Mouse (Mus musculus) limb, embryonic 11.5 days (tissue): Measurements from ENCODE around the gene Abcc10. TPM values are rescaled to one million over a fixed set of nuclear protein-coding genes. Genes with fewer than 3 reads are reported as not detected.

Experiments used
- ATAC-seq: fragments of 200-750 bp; cut with Nextera tagmentation; 2 replicates; pipeline ENCODE4 v1.8.0; 2017; ENCODE audit warnings: low read depth; ENCODE audit not compliant: insufficient number of reproducible peaks, low FRiP score, low TSS enrichment
- DNase-seq: peaks from one replicate; pipeline ENCODE4 v3.0.0-alpha.2; 2015; ENCODE audit warnings: low spot score
- H3K27ac ChIP-seq: fragments of 300-500 bp; sonication (generic); replicated peaks from 2 replicates; pipeline ENCODE4 v1.5.1; 2014; ENCODE audit warnings: low read depth, mild to moderate bottlenecking, low read length
- H3K27me3 ChIP-seq: fragments of 300-500 bp; sonication (generic); 2 replicates; pipeline ENCODE4 v1.6.1; 2014; ENCODE audit warnings: mild to moderate bottlenecking, low read length, mixed read lengths; ENCODE audit not compliant: control insufficient read depth, insufficient read depth
- H3K36me3 ChIP-seq: fragments of 300-500 bp; sonication (generic); 2 replicates; pipeline ENCODE4 v1.6.1; 2014; ENCODE audit warnings: mild to moderate bottlenecking, low read length, moderate library complexity, mixed read lengths; ENCODE audit not compliant: control insufficient read depth, insufficient read depth
- H3K4me1 ChIP-seq: fragments of 300-500 bp; sonication (generic); 2 replicates; pipeline ENCODE4 v1.6.1; 2014; ENCODE audit warnings: low read length, mixed read lengths; ENCODE audit not compliant: control insufficient read depth, insufficient read depth
- H3K4me2 ChIP-seq: fragments of 300-500 bp; sonication (generic); 2 replicates; pipeline ENCODE4 v1.6.1; 2014; ENCODE audit warnings: low read depth, mild to moderate bottlenecking, moderate library complexity; ENCODE audit not compliant: severe bottlenecking
- H3K4me3 ChIP-seq: fragments of 300-500 bp; sonication (generic); 2 replicates; pipeline ENCODE4 v1.5.1; 2014; ENCODE audit warnings: low read depth, low read length
- H3K9ac ChIP-seq: fragments of 300-500 bp; sonication (generic); 2 replicates; pipeline ENCODE4 v1.6.1; 2014; ENCODE audit warnings: mild to moderate bottlenecking, low read length
- H3K9me3 ChIP-seq: fragments of 300-500 bp; sonication (generic); 2 replicates; pipeline ENCODE4 v1.6.1; 2016; ENCODE audit warnings: low read length; ENCODE audit not compliant: control insufficient read depth
- WGBS: fragments of 180-500 bp; shearing (Covaris S2); extraction: QIAGEN DNeasy Blood & Tissue Kit; methylation state at CpG from one replicate; pipeline ENCODE4 v1.1.7; 2014; 5-methylcytosine and 5-hydroxymethylcytosine counted together
- polyA plus RNA-seq: library from polyadenylated mRNA; unstranded; fragments of >200 nt; fragmentation: Nextera tagmentation; extraction: Ambion mirVana; gene quantifications from 2 replicates; pipeline ENCODE4 v1.2.1, GENCODE M21; 2014

Gene Abcc10
- polyA plus RNA-seq, 1 experiment from 2014 or later = 5.0 TPM

DNA sequence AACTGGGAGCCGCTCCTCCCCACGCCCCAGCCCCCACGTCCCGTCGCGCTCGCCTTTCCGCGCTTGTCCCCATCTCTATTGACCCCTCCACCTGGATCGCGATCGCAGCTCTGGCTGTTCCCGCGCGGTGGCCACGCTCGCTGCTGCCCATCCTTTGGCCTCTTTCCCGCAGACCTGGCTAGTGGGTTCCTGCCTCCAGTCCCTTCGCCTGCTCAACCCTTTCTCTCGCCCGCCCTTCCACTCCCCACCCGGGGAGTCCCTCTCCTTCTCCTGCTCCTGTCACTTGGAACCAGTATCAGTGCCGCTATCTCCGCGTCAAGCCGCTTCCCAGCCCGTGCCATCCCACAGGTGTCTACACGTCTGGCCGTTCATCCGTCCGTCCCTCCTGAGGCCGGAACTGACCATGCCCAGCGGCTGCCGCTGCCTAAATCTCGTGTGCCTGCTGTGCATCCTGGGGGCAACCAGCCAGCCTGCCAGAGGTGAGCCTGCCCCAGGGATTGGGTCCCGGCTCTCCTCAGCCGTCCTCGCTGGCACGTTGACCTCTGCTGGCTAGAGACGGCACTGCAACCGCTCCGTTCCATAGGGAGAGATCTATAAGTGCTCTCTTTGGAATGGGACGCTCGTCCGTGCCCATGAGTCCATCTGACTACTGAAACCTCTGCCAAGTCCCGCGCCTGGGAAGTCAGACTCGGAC is 29.8 kb downstream of the Abcc10 start:
- Histone ChIP-seq H3K36me3 (no peaks in the 10 kb centered on the region), H3K4me1 (peaks cover 9% of the 10 kb centered on the region; the same call in 1 of the 2 replicates), H3K9ac (peak overlapping the region; percentile 47), H3K4me3 (peak overlapping the region; percentile 57), H3K27me3 (peaks cover 42% of the 10 kb centered on the region), H3K27ac (no peak overlapping the region), H3K9me3 (no peaks in the 10 kb centered on the region), H3K4me2 (peak overlapping the region; percentile 100)
- DNase-seq (peak; percentile 96), ATAC-seq (peak; percentile 77)
- under 1% methylated on average over 48 of the region's 48 CpGs for WGBS

DNA sequence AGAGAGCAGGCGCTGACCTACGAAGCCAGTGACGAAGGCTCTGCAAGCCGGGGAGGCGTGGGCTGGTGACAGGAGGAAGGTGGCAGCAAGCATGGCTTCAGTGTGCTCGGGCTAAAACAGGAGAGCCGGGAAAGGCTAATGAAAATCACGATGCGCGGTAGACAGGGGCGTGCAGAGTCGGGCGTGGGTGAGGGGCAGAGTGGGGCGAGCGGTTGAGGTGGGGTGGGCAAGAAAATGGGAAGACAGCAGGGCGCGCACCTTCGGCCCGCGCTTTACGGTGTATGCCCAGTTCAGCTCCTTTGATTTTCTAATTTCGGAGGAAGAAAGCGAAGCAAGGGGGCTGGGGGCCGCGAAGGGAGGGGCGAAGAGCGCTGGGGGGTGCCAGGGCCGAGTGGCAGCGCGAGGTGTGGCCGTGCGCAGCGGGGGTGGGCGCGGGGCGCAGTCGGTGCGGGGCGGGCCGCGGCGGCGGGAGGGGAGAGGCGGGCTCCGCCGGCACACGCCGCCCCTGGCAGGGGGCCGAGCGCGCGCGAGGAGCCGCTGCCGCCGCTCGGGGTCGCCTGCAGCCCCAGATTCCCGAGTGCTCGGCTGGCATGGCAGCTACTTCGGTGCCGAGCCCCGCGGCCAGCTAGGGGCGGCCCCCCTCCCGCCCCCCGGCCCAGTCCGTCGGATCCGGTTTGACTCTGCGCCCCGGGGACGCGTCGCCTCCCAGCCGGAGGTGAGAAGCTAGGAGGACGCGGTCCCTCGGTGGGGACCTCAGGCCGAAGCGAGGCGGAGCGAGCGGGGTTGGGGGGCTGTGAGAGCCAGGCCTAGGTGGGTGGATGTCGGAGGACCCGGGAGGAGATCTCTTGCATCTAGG is 30.6 kb downstream of the Abcc10 start, which contains the start of gene Dlk2:
Gene Dlk2 (plus strand): TSS at position 58 of the 856 bp plus-strand sequence.
- Histone ChIP-seq H3K4me1 (peaks cover 9% of the 10 kb centered on the region; the same call in 1 of the 2 replicates), H3K9ac (peak within 1 kb of the TSS; percentile 47), H3K4me3 (peak within 1 kb of the TSS; percentile 57), H3K36me3 (no peaks in the 10 kb centered on the region), H3K9me3 (no peaks in the 10 kb centered on the region), H3K27ac (no peak within 1 kb of the TSS), H3K4me2 (peak within 1 kb of the TSS; percentile 100), H3K27me3 (peaks cover 43% of the 10 kb centered on the region)
- 1% methylated on average over 61 of the region's 86 CpGs for WGBS
- DNase-seq (peak; percentile 46), ATAC-seq (no peak)

DNA sequence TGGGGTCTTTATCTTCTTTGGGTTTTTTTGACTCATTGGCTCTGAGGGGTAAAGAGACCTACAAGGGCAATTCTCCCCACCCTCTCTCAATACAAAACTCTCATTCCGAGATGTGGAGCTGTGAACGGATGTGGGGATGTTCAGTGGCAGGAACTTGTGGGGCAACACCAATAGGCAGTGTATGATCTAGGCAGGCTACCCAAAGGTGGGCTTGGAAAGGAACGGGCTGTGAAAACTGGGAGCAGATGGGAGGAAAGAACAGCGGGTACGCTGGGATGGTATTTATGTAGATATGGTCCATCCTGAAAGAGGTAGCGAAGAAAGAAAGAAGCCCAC is 31.2 kb downstream of the Abcc10 start:
- Histone ChIP-seq H3K36me3 (no peaks in the 10 kb centered on the region), H3K27ac (no peak overlapping the region), H3K9ac (no peak overlapping the region), H3K27me3 (peaks cover 43% of the 10 kb centered on the region), H3K4me3 (peak overlapping the region; percentile 57), H3K4me2 (peak overlapping the region; percentile 100), H3K4me1 (peaks cover 9% of the 10 kb centered on the region; the same call in 1 of the 2 replicates), H3K9me3 (no peaks in the 10 kb centered on the region)
- ATAC-seq (no peak), DNase-seq (no peak)
- 10% methylated on average over 6 of the region's 6 CpGs for WGBS

DNA sequence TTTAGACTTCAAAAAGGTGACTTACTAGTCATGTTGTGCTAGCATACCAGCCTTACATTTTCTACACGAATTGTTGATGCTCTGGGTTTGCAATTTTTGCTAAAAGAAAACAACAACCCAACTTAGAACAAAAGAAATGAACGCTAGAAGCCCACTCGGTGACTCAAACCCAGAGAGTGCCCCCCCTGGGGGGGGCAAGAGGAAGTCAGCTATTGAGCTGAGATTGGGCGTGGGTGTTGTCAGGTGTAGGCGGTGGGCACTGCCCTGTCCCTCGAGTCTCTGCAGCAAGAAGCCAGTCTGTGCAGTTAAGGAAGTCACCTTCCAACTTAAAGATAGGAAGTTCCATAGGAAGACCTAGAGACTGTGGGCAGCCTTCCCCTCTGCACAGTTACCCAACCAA is 31.6 kb downstream of the Abcc10 start:
- H3K27ac ChIP-seq = no peak overlapping the region
- no peaks in the 10 kb centered on the region for H3K9me3 ChIP-seq
- H3K4me2 ChIP-seq = no peak overlapping the region
- H3K36me3 ChIP-seq = no peaks in the 10 kb centered on the region
- WGBS = 51% methylated on average over 6 of the region's 6 CpGs
- H3K4me3 ChIP-seq = no peak overlapping the region
- H3K27me3 ChIP-seq = peaks cover 43% of the 10 kb centered on the region
- H3K9ac ChIP-seq = no peak overlapping the region
- ATAC-seq (no peak), DNase-seq (no peak)
- peaks cover 9% of the 10 kb centered on the region; the same call in 1 of the 2 replicates for H3K4me1 ChIP-seq

DNA sequence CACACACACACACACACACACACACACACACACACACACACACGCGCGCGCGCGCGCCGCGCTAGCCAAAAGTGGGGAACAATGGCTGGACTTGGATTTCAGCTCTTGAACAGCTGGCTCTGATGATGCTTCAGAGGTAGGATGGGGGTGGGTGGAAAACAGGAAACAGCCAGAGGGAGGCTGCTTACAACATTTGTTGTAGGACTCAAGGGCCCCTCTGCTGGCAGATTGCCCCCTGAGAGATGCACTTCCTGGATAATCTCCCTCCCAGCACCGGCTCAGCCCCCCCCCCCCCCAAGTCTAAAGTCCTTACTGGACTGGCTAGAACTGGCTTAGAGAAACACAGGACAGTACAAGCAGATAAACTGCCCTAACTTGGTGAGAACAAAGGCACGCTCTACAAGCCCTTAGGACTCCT is 40.5 kb downstream of the Abcc10 start:
- no peak for ATAC-seq
- 55% methylated on average over 11 of the region's 11 CpGs for WGBS
- Histone ChIP-seq H3K4me3 (no peak overlapping the region), H3K27me3 (no peaks in the 10 kb centered on the region), H3K4me1 (peaks cover 2% of the 10 kb centered on the region; the same call in 1 of the 2 replicates), H3K9ac (peak overlapping the region; percentile 17; the same call in 1 of the 2 replicates), H3K27ac (peak overlapping the region; percentile 42; the same call in 1 of the 2 replicates), H3K36me3 (no peaks in the 10 kb centered on the region), H3K4me2 (no peak overlapping the region), H3K9me3 (no peaks in the 10 kb centered on the region)
- peak; percentile 47 for DNase-seq

DNA sequence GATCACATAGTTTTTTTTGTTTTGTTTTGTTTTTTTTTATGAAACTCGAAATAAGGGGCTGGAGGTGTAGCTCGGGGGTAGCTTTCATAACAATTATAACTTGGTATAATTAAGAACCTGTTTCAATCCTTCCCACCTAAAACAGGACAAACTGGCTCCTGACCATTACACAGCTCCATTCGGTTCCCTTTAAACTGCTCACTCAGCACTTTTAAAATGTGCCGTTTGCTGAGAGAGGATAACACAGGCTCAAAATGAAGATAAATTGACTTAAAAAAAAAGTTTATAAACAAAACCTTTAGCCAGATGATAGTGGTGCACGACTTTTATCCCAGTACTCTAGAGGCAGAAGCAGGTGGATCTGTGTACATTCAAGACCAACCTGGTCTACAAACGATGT is 42.7 kb downstream of the Abcc10 start:
- Histone ChIP-seq H3K4me3 (no peak overlapping the region), H3K9ac (no peak overlapping the region), H3K27me3 (no peaks in the 10 kb centered on the region), H3K4me2 (no peak overlapping the region), H3K27ac (no peak overlapping the region), H3K9me3 (no peaks in the 10 kb centered on the region), H3K36me3 (no peaks in the 10 kb centered on the region), H3K4me1 (peaks cover 16% of the 10 kb centered on the region)
- WGBS = 73% methylated on average over 6 of the region's 6 CpGs
- DNase-seq (no peak), ATAC-seq (no peak)

DNA sequence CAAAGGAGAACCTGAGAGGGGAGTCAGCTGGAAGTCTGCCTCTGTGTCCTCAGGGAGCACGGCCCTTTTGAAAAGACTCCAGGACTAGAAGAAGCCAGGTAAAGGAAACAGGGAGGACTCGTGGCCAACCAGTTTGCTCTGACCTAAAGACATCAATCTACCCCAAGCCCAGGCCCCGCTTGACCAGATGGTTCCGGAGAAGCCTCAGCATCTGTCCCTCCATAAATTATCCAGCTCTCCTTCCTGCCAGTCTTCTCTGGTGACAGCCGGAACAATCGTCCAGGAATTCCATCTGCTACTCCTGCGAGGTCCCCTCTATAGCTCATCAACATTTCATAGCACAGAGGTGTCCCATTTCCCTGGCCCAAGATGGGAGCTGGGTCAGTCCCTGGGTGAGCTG is 43.5 kb downstream of the Abcc10 start:
- DNase-seq (no peak), ATAC-seq (no peak)
- H3K9me3 ChIP-seq = no peaks in the 10 kb centered on the region
- no peak overlapping the region for H3K9ac ChIP-seq
- no peak overlapping the region for H3K27ac ChIP-seq
- H3K27me3 ChIP-seq = no peaks in the 10 kb centered on the region
- no peak overlapping the region for H3K4me2 ChIP-seq
- 0 out of 2 replicates have a peak, but pooled peaks cover 3% of the 10 kb centered on the region for H3K36me3 ChIP-seq
- peaks cover 16% of the 10 kb centered on the region for H3K4me1 ChIP-seq
- no peak overlapping the region for H3K4me3 ChIP-seq
- WGBS = 44% methylated on average over 7 of the region's 7 CpGs

DNA sequence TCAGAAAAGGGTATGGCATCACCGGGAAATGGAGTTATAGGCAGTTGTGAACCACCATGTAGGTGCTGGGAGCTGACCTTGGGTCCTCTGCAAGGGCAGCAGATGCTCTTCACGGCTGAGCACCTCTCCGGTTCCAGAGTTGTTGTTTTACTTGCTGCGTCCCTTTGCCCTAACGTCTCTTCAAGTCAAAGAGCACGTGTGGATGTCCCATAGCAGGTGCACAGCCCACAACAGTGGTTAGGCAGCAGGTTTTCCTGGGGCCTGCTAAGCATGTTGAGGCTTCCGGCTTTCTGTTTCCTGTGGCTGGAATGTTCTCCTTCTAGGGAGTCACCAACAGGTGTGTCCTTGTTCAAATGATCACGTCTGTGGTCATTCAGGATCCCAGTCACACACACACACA is 44.2 kb downstream of the Abcc10 start:
- Histone ChIP-seq H3K4me1 (peaks cover 16% of the 10 kb centered on the region), H3K4me3 (no peak overlapping the region)
- ATAC-seq = no peak

More for the DNA sequence above, 44.2 kb downstream of the Abcc10 start:
- Histone ChIP-seq H3K9me3 (no peaks in the 10 kb centered on the region), H3K27me3 (no peaks in the 10 kb centered on the region), H3K36me3 (peaks cover 3% of the 10 kb centered on the region; the same call in 1 of the 2 replicates), H3K9ac (no peak overlapping the region), H3K27ac (no peak overlapping the region), H3K4me2 (no peak overlapping the region)
- DNase-seq = no peak
- 89% methylated on average over 8 of the region's 8 CpGs for WGBS
